8 mouse cellular contexts compared by ENCODE assay signal in the genomic region with DNA sequence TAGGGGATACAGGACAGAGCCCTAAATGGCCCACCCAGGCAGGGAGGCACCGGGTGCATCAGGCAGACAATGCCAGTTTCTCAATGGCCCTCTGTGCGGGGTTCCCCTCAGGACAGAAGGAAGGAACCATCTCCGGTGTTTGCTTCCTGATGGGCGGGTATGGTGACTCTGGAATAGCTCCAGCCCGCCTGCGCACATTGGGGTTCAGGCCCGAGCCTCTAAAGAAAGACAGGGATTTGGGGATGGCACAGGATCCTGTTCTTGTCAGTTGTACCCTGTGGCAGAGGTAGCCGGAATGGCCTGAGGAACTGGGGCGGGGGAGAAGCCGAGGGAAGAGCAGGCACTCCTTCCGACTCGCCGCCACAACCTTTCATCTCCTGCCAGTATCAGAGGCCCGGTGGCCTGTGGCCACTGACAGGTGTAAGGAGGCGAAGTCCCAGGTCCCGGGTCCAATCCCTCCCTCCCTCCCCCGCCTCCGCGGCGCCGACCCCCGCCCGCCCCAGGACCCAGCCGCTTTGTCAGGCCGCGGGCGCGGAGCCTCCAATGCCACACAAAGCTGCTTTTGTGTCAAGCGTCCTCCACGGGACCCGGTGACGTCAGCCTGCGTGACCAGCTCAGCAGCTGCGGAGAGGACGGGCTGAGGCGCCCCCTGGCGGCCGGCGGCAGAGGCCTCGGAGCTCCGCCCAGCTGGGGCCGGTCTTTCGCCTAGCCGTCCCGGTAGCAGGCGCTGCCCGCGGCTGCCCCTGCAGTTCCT. TPM values are rescaled to one million over a fixed set of nuclear protein-coding genes. Genes with fewer than 3 reads are reported as not detected.
A peak's percentile ranks its signal among the peaks of the same experiment; 100 is the strongest.
DNase-seq lines count a peak whose midpoint lies in the region; ATAC-seq lines count a peak whose summit lies in the region.

No protein-coding gene starts in this region.

- H3K4me2 ChIP-seq in heart, embryonic 13.5 days: peak overlapping the region; percentile 75
- H3K4me2 ChIP-seq in liver, embryonic 13.5 days: peak overlapping the region; percentile 87
- peak overlapping the region; percentile 91 for H3K4me2 ChIP-seq in stomach, embryonic 16.5 days (ENCODE audit: low read depth, low read length)

- H3K4me1 ChIP-seq in heart, embryonic 13.5 days: peaks cover 75% of the 10 kb centered on the region
- peaks cover 52% of the 10 kb centered on the region for H3K4me1 ChIP-seq in liver, embryonic 13.5 days (replicated peaks)
- H3K4me1 ChIP-seq in stomach, embryonic 16.5 days (ENCODE audit: control insufficient read depth, insufficient read depth, low read length): peaks cover 35% of the 10 kb centered on the region

- peak; percentile 91 for ATAC-seq in erythroid progenitor cell, adult 5-6 weeks (replicated peaks; ENCODE audit: low FRiP score, poor library complexity, severe bottlenecking)
- peak; percentile 85 for ATAC-seq in heart, embryonic 13.5 days (ENCODE audit: extremely low read depth, insufficient number of reproducible peaks, low FRiP score, low TSS enrichment)
- ATAC-seq in liver, embryonic 13.5 days (ENCODE audit: low read depth): peak; percentile 92
- peak; percentile 94 for ATAC-seq in stomach, embryonic 16.5 days (ENCODE audit: insufficient read depth, low FRiP score)

- H3K4me3 ChIP-seq in heart, embryonic 13.5 days: peak overlapping the region; percentile 49
- H3K4me3 ChIP-seq in liver, embryonic 13.5 days (replicated peaks): peak overlapping the region; percentile 61
- H3K4me3 ChIP-seq in stomach, embryonic 16.5 days (replicated peaks; ENCODE audit: low read length): peak overlapping the region; percentile 46

- H3K9ac ChIP-seq in heart, embryonic 13.5 days: peak overlapping the region; percentile 85
- H3K9ac ChIP-seq in liver, embryonic 13.5 days: peak overlapping the region; percentile 80
- peak overlapping the region; percentile 85 for H3K9ac ChIP-seq in stomach, embryonic 16.5 days (ENCODE audit: low read length)

- peaks cover 39% of the 10 kb centered on the region for H3K36me3 ChIP-seq in heart, embryonic 13.5 days
- H3K36me3 ChIP-seq in liver, embryonic 13.5 days: peaks cover 37% of the 10 kb centered on the region
- peaks cover 24% of the 10 kb centered on the region for H3K36me3 ChIP-seq in stomach, embryonic 16.5 days (ENCODE audit: control insufficient read depth, insufficient read depth, low read length)

- H3K9me3 ChIP-seq in heart, embryonic 13.5 days: no peaks in the 10 kb centered on the region
- no peaks in the 10 kb centered on the region for H3K9me3 ChIP-seq in liver, embryonic 13.5 days (replicated peaks)
- H3K9me3 ChIP-seq in stomach, embryonic 16.5 days (replicated peaks; ENCODE audit: control insufficient read depth, low read length): no peaks in the 10 kb centered on the region

- peak; percentile 95 for DNase-seq in CD4-positive helper T cell, adult 2 months (ENCODE audit: low read depth, low spot score)
- peak; percentile 88 for DNase-seq in brain, embryonic 18.5 days (ENCODE audit: low read depth, low spot score)
- DNase-seq in kidney, postnatal 10 days: peak; percentile 100
- DNase-seq in liver, embryonic 13.5 days: peak; percentile 98
- DNase-seq in neural tube, embryonic 10.5 days (ENCODE audit: extremely low spot score, low spot score): peak; percentile 100

- H3K27ac ChIP-seq in heart, embryonic 13.5 days (replicated peaks): peak overlapping the region; percentile 92
- peak overlapping the region; percentile 75 for H3K27ac ChIP-seq in liver, embryonic 13.5 days
- peak overlapping the region; percentile 94 for H3K27ac ChIP-seq in stomach, embryonic 16.5 days (ENCODE audit: low read length)

- no peaks in the 10 kb centered on the region for H3K27me3 ChIP-seq in heart, embryonic 13.5 days (replicated peaks)
- no peaks in the 10 kb centered on the region for H3K27me3 ChIP-seq in liver, embryonic 13.5 days
- no peaks in the 10 kb centered on the region for H3K27me3 ChIP-seq in stomach, embryonic 16.5 days (ENCODE audit: control insufficient read depth, insufficient read depth, low read length)

- 7% methylated on average over 43 of the region's 48 CpGs for WGBS in heart, embryonic 13.5 days
- 6% methylated on average over 47 of the region's 48 CpGs for WGBS in liver, embryonic 13.5 days (ENCODE audit: insufficient replicate concordance)
- 4% methylated on average over 48 of the region's 48 CpGs for WGBS in stomach, embryonic 16.5 days

RNA-seq across cellular contexts. Expression of gene Sema3b, which starts 3.3 kb away (rescaled TPM):
- not detected in 2 replicates for total RNA-seq in erythroid progenitor cell, adult 5-6 weeks (2015; ENCODE audit: low replicate concordance)
- total RNA-seq in erythroid progenitor cell, adult 5-6 weeks (2017; ENCODE audit: low replicate concordance): not detected in 2 replicates
- 9.9 and 11.8 TPM in 2 replicates for polyA plus RNA-seq in heart, embryonic 13.5 days (2015; fragmentation: Nextera tagmentation; extraction: Ambion mirVana)
- polyA plus RNA-seq in liver, embryonic 13.5 days (2015; fragmentation: Nextera tagmentation; extraction: Ambion mirVana): 0.22 and 0.34 TPM in 2 replicates
- 14.9 and 16.3 TPM in 2 replicates for polyA plus RNA-seq in stomach, embryonic 16.5 days (2015; fragmentation: Nextera tagmentation; extraction: Ambion mirVana)

RNA-seq across cellular contexts. Expression of gene Gnai2, which starts 22.8 kb away (rescaled TPM):
- 382 and 420 TPM in 2 replicates for total RNA-seq in erythroid progenitor cell, adult 5-6 weeks (2015; ENCODE audit: low replicate concordance)
- 334 and 357 TPM in 2 replicates for total RNA-seq in erythroid progenitor cell, adult 5-6 weeks (2017; ENCODE audit: low replicate concordance)
- polyA plus RNA-seq in heart, embryonic 13.5 days (2015; fragmentation: Nextera tagmentation; extraction: Ambion mirVana): 387 and 392 TPM in 2 replicates
- 144 and 163 TPM in 2 replicates for polyA plus RNA-seq in liver, embryonic 13.5 days (2015; fragmentation: Nextera tagmentation; extraction: Ambion mirVana)
- polyA plus RNA-seq in stomach, embryonic 16.5 days (2015; fragmentation: Nextera tagmentation; extraction: Ambion mirVana): 308 and 311 TPM in 2 replicates

RNA-seq across cellular contexts. Expression of gene Ifrd2, which starts 24.9 kb away (rescaled TPM):
- total RNA-seq in erythroid progenitor cell, adult 5-6 weeks (2015; ENCODE audit: low replicate concordance): 206 and 249 TPM in 2 replicates
- total RNA-seq in erythroid progenitor cell, adult 5-6 weeks (2017; ENCODE audit: low replicate concordance): 122 and 166 TPM in 2 replicates
- polyA plus RNA-seq in heart, embryonic 13.5 days (2015; fragmentation: Nextera tagmentation; extraction: Ambion mirVana): 35.7 and 41.3 TPM in 2 replicates
- polyA plus RNA-seq in liver, embryonic 13.5 days (2015; fragmentation: Nextera tagmentation; extraction: Ambion mirVana): 167 and 175 TPM in 2 replicates
- 62.0 and 77.7 TPM in 2 replicates for polyA plus RNA-seq in stomach, embryonic 16.5 days (2015; fragmentation: Nextera tagmentation; extraction: Ambion mirVana)

RNA-seq across cellular contexts. Expression of gene Hyal3, which starts 31.8 kb away (rescaled TPM):
- 4.2 and 8.6 TPM in 2 replicates for total RNA-seq in erythroid progenitor cell, adult 5-6 weeks (2015; ENCODE audit: low replicate concordance)
- 0.64 TPM in 1 of 2 replicates, not detected in the other for total RNA-seq in erythroid progenitor cell, adult 5-6 weeks (2017; ENCODE audit: low replicate concordance)
- 0.48 and 0.68 TPM in 2 replicates for polyA plus RNA-seq in heart, embryonic 13.5 days (2015; fragmentation: Nextera tagmentation; extraction: Ambion mirVana)
- polyA plus RNA-seq in liver, embryonic 13.5 days (2015; fragmentation: Nextera tagmentation; extraction: Ambion mirVana): 0.82 and 1.2 TPM in 2 replicates
- polyA plus RNA-seq in stomach, embryonic 16.5 days (2015; fragmentation: Nextera tagmentation; extraction: Ambion mirVana): 1.4 and 1.9 TPM in 2 replicates

RNA-seq across cellular contexts. Expression of gene Naa80, which starts 33.7 kb away (rescaled TPM):
- total RNA-seq in erythroid progenitor cell, adult 5-6 weeks (2015; ENCODE audit: low replicate concordance): 15.5 and 24.5 TPM in 2 replicates
- total RNA-seq in erythroid progenitor cell, adult 5-6 weeks (2017; ENCODE audit: low replicate concordance): 12.3 and 17.7 TPM in 2 replicates
- 13.9 and 14.6 TPM in 2 replicates for polyA plus RNA-seq in heart, embryonic 13.5 days (2015; fragmentation: Nextera tagmentation; extraction: Ambion mirVana)
- 10.5 and 12.2 TPM in 2 replicates for polyA plus RNA-seq in liver, embryonic 13.5 days (2015; fragmentation: Nextera tagmentation; extraction: Ambion mirVana)
- 17.4 and 20.4 TPM in 2 replicates for polyA plus RNA-seq in stomach, embryonic 16.5 days (2015; fragmentation: Nextera tagmentation; extraction: Ambion mirVana)

Comparison
In these comparisons a context has a peak if more than half of its experiments do, and no peak if none do; other contexts are left out.
1. Peak in every context shown above with its lines: DNase-seq, ATAC-seq, H3K4me3 ChIP-seq and H3K27ac ChIP-seq.